Comparison of ENCODE assay signal across 8 mouse cellular contexts in the genomic region with DNA sequence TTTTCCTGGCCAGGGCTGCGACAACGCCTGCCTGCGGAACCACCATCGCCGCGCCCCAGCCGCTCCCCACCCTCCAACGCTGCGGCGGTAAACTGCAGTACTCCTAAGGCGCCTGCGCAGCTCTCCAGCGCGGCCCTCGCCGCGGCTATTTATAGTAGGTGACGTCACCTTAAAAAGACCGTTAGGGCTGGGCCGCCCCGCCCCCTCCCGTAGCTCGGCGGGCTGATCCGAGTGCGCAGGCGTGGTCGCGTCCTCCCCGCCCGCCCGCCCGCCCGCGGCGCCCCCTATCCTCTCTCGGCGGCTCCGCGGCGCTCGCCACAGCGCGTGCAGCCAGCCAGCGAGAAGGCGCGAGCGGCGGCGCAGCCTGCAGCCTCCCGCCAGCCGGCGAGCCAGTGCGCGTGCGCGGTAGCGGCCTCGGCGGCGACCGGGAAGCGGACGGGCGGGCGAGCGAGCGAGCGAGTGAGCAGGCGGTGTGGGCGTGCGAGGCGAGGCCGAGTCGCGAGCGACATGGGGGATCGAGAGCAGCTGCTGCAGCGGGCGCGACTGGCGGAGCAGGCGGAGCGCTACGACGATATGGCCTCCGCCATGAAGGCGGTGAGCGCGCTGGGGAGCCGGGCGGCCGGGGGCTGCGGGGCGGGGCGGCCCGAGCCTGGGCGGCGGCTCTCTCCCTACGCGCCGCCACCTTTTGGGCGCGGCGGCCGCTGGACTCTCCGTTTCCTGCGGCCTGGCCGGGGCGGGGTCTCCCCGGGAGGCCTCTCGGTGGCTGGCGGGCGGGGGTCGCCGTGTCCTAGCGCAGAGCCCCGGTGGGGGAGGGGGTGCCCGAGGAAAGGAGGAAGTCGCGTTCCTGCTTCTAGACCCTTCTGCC. TPM values are rescaled to one million over a fixed set of nuclear protein-coding genes. Genes with fewer than 3 reads are reported as not detected.
DNase-seq lines count a peak whose midpoint lies in the region; ATAC-seq and TF ChIP-seq lines count a peak whose summit lies in the region.

Gene Ywhah (plus strand): TSS at position 256 of the 865 bp plus-strand sequence.

- H3K4me3 ChIP-seq in heart, embryonic 11.5 days (ENCODE audit: low read depth, low read length), result peak within 1 kb of the TSS; percentile 80
- peak within 1 kb of the TSS; percentile 83 for H3K4me3 ChIP-seq in kidney, embryonic 16.5 days (ENCODE audit: low read length)
- H3K4me3 ChIP-seq in liver, adult 2 months (ENCODE audit: insufficient read depth, low read depth, low read length), result peak within 1 kb of the TSS; percentile 84
- H3K4me3 ChIP-seq in myocyte, result peak within 1 kb of the TSS; percentile 87

- peak within 1 kb of the TSS; percentile 85 for H3K4me2 ChIP-seq in heart, embryonic 11.5 days
- H3K4me2 ChIP-seq in kidney, embryonic 16.5 days (replicated peaks; ENCODE audit: low read depth, low read length), result peak within 1 kb of the TSS; percentile 66
- H3K4me2 ChIP-seq in myocyte (ENCODE audit: low read depth), result peak within 1 kb of the TSS; percentile 84

- peak; percentile 96 for DNase-seq in B cell, adult 2 months
- peak; percentile 97 for DNase-seq in brain, adult 2 months (ENCODE audit: low read depth, low spot score)
- DNase-seq in liver, adult 2 months (ENCODE audit: extremely low read depth, low read depth, low spot score), result peak; percentile 74
- peak; percentile 98 for DNase-seq in splenic B cell, adult 2 months (ENCODE audit: low read depth, low spot score)

- TF ChIP-seq CTCF in liver, adult 2 months (IDR thresholded peaks at IDR 0.05; ENCODE audit: low read depth, low read length), result peak; percentile 31; the same call in 1 of the 2 replicates

- H3K9ac ChIP-seq in heart, embryonic 11.5 days (ENCODE audit: low read depth, low read length), result peak within 1 kb of the TSS; percentile 92
- peak within 1 kb of the TSS; percentile 96 for H3K9ac ChIP-seq in kidney, embryonic 16.5 days (replicated peaks; ENCODE audit: low read length)
- peak within 1 kb of the TSS; percentile 97 for H3K9ac ChIP-seq in liver, adult 2 months (ENCODE audit: low read depth, low read length)

- peaks cover 32% of the 10 kb centered on the region for H3K4me1 ChIP-seq in heart, embryonic 11.5 days (ENCODE audit: control insufficient read depth, insufficient read depth, low read length)
- H3K4me1 ChIP-seq in kidney, embryonic 16.5 days (ENCODE audit: insufficient read depth, low read length), result peaks cover 23% of the 10 kb centered on the region
- H3K4me1 ChIP-seq in liver, adult 2 months (ENCODE audit: control insufficient read depth, insufficient read depth, low read length), result 0 out of 2 replicates have a peak, but pooled peaks cover 3% of the 10 kb centered on the region

- peak within 1 kb of the TSS; percentile 99 for H3ac ChIP-seq in myocyte (ENCODE audit: control insufficient read depth, insufficient read length)

- under 1% methylated on average over 85 of the region's 121 CpGs for WGBS in heart, embryonic 11.5 days (ENCODE audit: insufficient replicate concordance)
- WGBS in kidney, embryonic 16.5 days, result under 1% methylated on average over 84 of the region's 121 CpGs
- under 1% methylated on average over 100 of the region's 121 CpGs for WGBS in liver, adult 2 months

- TF ChIP-seq POLR2A in liver, adult 2 months (IDR thresholded peaks at IDR 0.05; ENCODE audit: extremely low read depth, insufficient read depth, low read length), result peak; percentile 89
- TF ChIP-seq POLR2A in myocyte (IDR thresholded peaks at IDR 0.05; ENCODE audit: insufficient read length, low read depth), result peak; percentile 90

- H3K27ac ChIP-seq in heart, embryonic 11.5 days (ENCODE audit: low read depth, low read length), result peak within 1 kb of the TSS; percentile 99
- H3K27ac ChIP-seq in kidney, embryonic 16.5 days (ENCODE audit: low read length), result peak within 1 kb of the TSS; percentile 99
- H3K27ac ChIP-seq in liver, adult 2 months (replicated peaks; ENCODE audit: insufficient read depth, low read depth, low read length), result peak within 1 kb of the TSS; percentile 95

- ATAC-seq in erythroblast, adult 5-6 weeks (replicated peaks; ENCODE audit: low FRiP score, poor library complexity, severe bottlenecking), result peak; percentile 92
- ATAC-seq in heart, embryonic 11.5 days (replicated peaks; ENCODE audit: insufficient number of reproducible peaks, low FRiP score, low TSS enrichment), result peak; percentile 95
- ATAC-seq in kidney, embryonic 16.5 days (ENCODE audit: low FRiP score, low TSS enrichment), result peak; percentile 97

- no peaks in the 10 kb centered on the region; the same call in 1 of the 2 replicates for H3K79me2 ChIP-seq in liver, adult 2 months (ENCODE audit: control insufficient read depth, insufficient read depth, low read length)
- H3K79me2 ChIP-seq in myocyte (ENCODE audit: control insufficient read depth, insufficient read depth), result peaks cover 47% of the 10 kb centered on the region

- no peaks in the 10 kb centered on the region for H3K27me3 ChIP-seq in heart, embryonic 11.5 days (ENCODE audit: control insufficient read depth, insufficient read depth, low read length)
- H3K27me3 ChIP-seq in kidney, embryonic 16.5 days (ENCODE audit: insufficient read depth, low read length), result no peaks in the 10 kb centered on the region
- no peaks in the 10 kb centered on the region for H3K27me3 ChIP-seq in liver, adult 2 months (ENCODE audit: control insufficient read depth, insufficient read depth, low read length)
- no peaks in the 10 kb centered on the region for H3K27me3 ChIP-seq in myocyte (ENCODE audit: control insufficient read depth, insufficient read depth, insufficient read length)
- H3K27me3 ChIP-seq in splenic B cell, adult 2 months (ENCODE audit: control insufficient read depth, insufficient read depth, low read length, poor library complexity, severe bottlenecking), result no peaks in the 10 kb centered on the region

- no peaks in the 10 kb centered on the region; the same call in 1 of the 2 replicates for H3K36me3 ChIP-seq in heart, embryonic 11.5 days (ENCODE audit: control insufficient read depth, insufficient read depth, low read length)
- H3K36me3 ChIP-seq in kidney, embryonic 16.5 days (ENCODE audit: insufficient read depth, low read length), result peaks cover 11% of the 10 kb centered on the region; the same call in 1 of the 2 replicates
- H3K36me3 ChIP-seq in liver, adult 2 months (ENCODE audit: control insufficient read depth, insufficient read depth, low read length), result no peaks in the 10 kb centered on the region
- peaks cover 6% of the 10 kb centered on the region for H3K36me3 ChIP-seq in myocyte (ENCODE audit: control insufficient read depth, insufficient read depth)
- H3K36me3 ChIP-seq in splenic B cell, adult 2 months (ENCODE audit: control insufficient read depth, insufficient read depth, low read length, poor library complexity, severe bottlenecking), result no peaks in the 10 kb centered on the region

- H3K9me3 ChIP-seq in heart, embryonic 11.5 days (replicated peaks; ENCODE audit: control insufficient read depth, low read length), result no peaks in the 10 kb centered on the region
- H3K9me3 ChIP-seq in kidney, embryonic 16.5 days (ENCODE audit: low read length), result no peaks in the 10 kb centered on the region

TF ChIP-seq in myocyte, 11 proteins besides CTCF, POLR2A, EP300 and RAD21:
- TF ChIP-seq E2F4 (IDR thresholded peaks at IDR 0.05; ENCODE audit: insufficient read depth) (peak; percentile 37), USF1 (IDR thresholded peaks at IDR 0.05; ENCODE audit: low read depth) (no peak), TCF3 (IDR thresholded peaks at IDR 0.05; ENCODE audit: insufficient read length, low read depth) (no peak), MYOG (IDR thresholded peaks at IDR 0.05; ENCODE audit: control insufficient read depth in 1 of 3, insufficient read depth in 1 of 3, insufficient read length in 2 of 3, low read depth in 2 of 3) (peak in 2 of 3 experiments; percentile 56 to 67), MYOD1 (IDR thresholded peaks at IDR 0.05; ENCODE audit: control insufficient read depth in 1 of 3, insufficient read length in 2 of 3, low read depth in 2 of 3) (peak in 2 of 3 experiments; percentile 52 to 78), REST (IDR thresholded peaks at IDR 0.05; ENCODE audit: insufficient read depth, insufficient read length) (peak; percentile 16), MAX (IDR thresholded peaks at IDR 0.05; ENCODE audit: low read depth) (no peak), SRF (IDR thresholded peaks at IDR 0.05; ENCODE audit: control insufficient read depth, insufficient read length, low read depth) (no peak), TCF12 (IDR thresholded peaks at IDR 0.05; ENCODE audit: insufficient read depth, poor library complexity, severe bottlenecking) (no peak), POLR2AphosphoS2 (IDR thresholded peaks at IDR 0.05; ENCODE audit: insufficient read length, low read depth) (peak; percentile 80), CEBPB (IDR thresholded peaks at IDR 0.05; ENCODE audit: insufficient read depth, poor library complexity, severe bottlenecking) (no peak)
TF ChIP-seq in myocyte: peak in this region for 5.

RNA-seq across cellular contexts. Expression of gene Ywhah, which starts in this region (rescaled TPM):
- 91.3 and 122 TPM in 2 replicates for total RNA-seq in erythroblast, adult 5-6 weeks (2015; ENCODE audit: low replicate concordance)
- 74.4 and 102 TPM in 2 replicates for total RNA-seq in erythroblast, adult 5-6 weeks (2017; ENCODE audit: low replicate concordance)
- 449 and 491 TPM in 2 replicates for polyA plus RNA-seq in heart, embryonic 11.5 days (2014; fragmentation: Nextera tagmentation; extraction: Ambion mirVana)
- polyA plus RNA-seq in kidney, embryonic 16.5 days (2015; fragmentation: Nextera tagmentation; extraction: Ambion mirVana), result 369 and 385 TPM in 2 replicates
- total RNA-seq in liver, adult 2 months (2014; rRNA removed), result 23.4 and 26.7 TPM in 2 replicates
- polyA plus RNA-seq in liver, adult 2 months (2012; rRNA removed), result 29.5 and 31.2 TPM in 2 replicates
- 106 TPM for polyA plus RNA-seq in myocyte (2012; fragmentation: generic; extraction: Trizol)

Comparison
In these comparisons a context has a peak if more than half of its experiments do, and no peak if none do; other contexts are left out.
1. Peak in every context shown above with its lines: DNase-seq, ATAC-seq, H3K4me3 ChIP-seq and H3K27ac ChIP-seq.